Mouse (Mus musculus): ENCODE measurements around the gene Nceh1. TPM values are rescaled to one million over a fixed set of nuclear protein-coding genes. Genes with fewer than 3 reads are reported as not detected.

Nceh1 gene
- 10 to 100 TPM; 23.1 to 24.2 TPM for polyA plus RNA-seq (2017; shearing (Covaris generic))

DNA sequence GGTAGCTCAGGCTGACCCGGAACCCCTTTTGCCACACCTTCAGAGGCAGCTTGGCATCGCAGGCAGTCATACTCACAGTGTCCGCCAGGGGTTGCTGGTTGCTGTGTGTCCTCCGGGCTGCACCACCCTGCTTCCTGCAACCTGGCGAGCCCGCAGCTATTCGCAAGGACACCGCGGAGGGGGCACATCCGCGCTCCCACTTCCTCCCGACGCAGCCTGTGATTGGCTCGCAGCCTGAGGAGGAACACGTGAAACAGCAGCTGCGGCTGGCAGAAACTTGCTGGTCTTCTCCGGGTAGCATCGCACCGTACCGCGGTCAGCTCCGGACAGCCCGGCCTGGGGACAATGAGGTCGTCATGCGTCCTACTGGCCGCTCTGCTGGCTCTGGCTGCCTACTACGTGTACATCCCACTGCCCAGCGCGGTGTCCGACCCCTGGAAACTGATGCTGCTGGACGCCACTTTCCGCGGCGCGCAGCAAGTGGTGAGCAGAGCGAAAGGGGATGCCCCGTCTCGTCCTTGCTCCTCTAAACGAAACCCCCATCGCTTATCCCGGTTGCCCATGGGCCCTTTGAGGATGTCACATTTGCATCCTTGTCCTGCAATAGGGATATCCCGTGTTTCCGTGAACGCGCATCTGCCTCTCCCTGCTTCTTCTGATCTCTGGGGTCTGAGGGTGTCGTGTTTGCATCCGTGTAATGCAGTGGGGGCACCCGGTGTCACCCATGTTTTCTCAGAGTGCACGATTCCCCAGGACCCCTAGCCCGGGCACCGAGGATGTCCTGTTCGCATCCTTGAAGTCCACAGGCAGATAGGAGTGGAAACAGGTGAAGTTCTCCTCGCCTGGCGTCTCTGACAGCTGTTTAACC is at the start of gene Nceh1:
Gene Nceh1, plus strand, starts transcription at position 233 of the 868 bp plus-strand sequence.

DNA sequence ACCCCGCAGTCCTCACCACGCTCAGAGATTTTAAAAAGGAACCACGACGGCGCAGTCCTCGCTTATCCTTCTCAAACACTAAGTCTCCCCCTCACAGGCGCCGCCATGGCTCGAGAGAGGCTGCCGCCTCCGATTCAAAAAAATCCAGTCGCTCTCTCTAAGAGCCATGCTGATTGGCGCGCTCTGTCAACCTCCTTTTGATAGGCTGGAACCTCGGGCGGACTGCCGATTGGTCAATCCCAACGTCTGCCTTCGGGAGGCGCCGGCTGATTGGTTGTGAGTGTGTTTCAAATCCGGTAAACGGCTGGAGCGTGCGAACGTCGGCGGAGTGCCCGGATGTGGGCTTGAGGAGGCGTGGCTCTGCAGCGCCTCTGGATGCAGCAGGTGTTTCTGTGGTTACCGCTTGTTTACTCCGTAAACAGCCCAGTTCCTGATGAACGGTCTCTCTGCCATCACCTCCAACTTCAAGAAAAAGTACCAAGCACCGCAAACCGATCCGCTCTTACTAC is 29.0 kb upstream of the Nceh1 start, which contains the start of gene Ect2:
Gene Ect2, minus strand, starts transcription at position 178 of the 509 bp plus-strand sequence.

DNA sequence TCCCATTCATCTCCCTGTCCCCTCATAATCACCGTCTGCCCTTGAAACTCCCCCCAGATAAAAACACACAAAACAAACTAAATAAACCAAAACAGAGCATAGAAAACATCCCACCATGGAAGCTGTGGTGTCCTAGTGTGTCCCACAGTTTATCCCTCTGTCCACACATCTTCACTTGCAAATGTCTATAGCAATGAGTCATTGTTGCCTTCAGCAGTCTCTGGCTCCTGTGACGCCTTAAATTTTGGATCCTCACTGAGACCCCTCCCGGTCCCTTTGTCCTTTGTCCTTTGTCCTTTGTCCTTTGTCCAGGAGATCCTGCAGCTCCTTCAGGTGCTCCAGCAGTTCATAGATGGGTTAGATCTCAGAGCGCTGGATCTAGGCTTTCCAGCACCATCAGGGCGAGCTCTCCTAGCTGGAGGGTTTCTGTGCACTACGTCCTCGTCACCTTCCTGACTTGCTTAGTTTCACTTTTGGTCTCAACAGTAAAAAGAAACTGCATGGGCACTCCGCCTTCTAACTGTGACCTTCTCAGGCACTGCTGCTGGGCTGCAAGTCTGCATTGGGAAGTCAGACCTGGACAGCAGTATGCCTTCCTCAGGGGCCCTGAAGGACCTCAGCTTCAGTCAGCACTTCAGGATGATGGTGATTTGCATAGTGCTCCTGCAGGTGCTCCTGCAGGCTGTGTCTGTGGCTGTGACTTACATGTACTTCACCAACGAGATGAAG is 134.0 kb downstream of the Nceh1 start, which contains the start of gene Tnfsf10:
Gene Tnfsf10, plus strand, starts transcription at position 470 of the 729 bp plus-strand sequence.

Other genes with a start within 250 kb of the Nceh1 start
- 1 to 10 TPM; 3.3 to 4.2 TPM for gene Ect2, start 29.1 kb upstream of the Nceh1 start, polyA plus RNA-seq (2017; shearing (Covaris generic))
- gene Tnfsf10, start 134.1 kb downstream of the Nceh1 start, polyA plus RNA-seq (2017; shearing (Covaris generic)): 10 to 100 TPM; 20.8 to 31.6 TPM
- gene Ghsr, start 188.4 kb downstream of the Nceh1 start, polyA plus RNA-seq (2017; shearing (Covaris generic)): under 1 TPM in 1 of 2 experiments, not detected in 1; 0.39 TPM

Data from inflammation-experienced regulatory T-cells (primary cell).